Mouse (Mus musculus): ENCODE data around the gene Gtf3c3.

The Gtf3c3 gene

DNA sequence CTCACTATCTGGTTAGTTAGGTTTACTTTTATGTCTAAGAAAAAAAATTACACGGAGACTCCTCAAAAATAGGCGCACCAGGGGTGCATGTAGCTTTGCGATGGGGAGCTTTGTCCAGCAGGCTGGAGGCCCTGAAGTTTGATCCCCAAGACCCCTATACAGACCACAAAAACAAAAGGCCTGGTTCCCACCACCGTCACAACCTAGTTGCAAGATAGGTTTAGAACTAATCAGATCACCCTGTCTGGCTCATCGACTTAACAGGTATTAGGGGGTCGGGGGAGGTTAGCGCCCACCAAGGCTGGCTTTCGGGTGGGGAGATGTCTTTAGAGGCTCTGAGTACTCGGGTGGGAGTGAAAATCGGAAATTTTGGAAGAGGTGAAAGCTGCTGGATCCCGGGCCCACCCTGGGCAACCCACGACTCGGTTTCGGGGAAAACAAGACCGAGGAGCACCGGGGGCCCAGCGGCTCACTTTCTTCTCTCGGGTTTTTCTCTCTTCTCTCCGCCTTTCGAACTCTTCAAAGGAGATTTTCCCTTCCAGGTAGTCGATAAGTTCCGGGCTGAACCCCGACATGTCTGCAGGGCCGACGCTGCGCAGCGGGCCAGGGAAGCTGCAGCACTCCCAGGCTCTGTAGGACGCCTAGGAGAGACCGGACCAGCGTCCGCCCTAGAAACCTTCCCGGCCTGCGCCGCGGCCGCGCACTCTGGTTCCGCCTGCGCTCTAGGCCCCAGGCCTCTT is at the start of gene Gtf3c3:
Gtf3c3 (minus strand) TSS at position 632 of the 740 bp plus-strand sequence.
- DNase-seq: peak; percentile 71

- no peak for DNase-seq
These were observed 46.1 kb upstream of the Gtf3c3 start for GRCm38 (mm10) chr1:54484744-54485420.

GRCm38 (mm10) chr1:54480491-54480890 is 41.7 kb upstream of the Gtf3c3 start:
- no peak for DNase-seq

- peak; percentile 12 for DNase-seq
These were observed 29.9 kb upstream of the Gtf3c3 start for GRCm38 (mm10) chr1:54468662-54469061.

DNA sequence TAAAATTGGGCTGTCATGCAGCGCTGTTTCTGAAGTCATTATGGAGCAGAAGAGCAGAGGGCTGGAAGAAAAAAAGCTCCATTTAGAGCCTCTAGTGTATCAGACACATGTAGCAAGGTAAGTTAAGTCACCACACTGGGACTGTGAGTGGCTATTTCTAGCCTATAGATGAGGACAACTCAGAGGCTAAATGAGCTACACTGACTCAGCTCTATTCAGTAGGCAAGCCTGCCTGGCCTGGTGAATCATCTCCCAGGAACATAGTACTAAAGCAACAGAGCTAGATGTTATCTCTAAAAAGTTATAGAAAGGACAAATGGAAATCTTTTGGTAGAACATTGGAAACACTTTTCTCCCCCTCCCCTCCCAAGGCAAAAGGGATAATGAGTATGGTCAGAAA is 28.6 kb upstream of the Gtf3c3 start:
- DNase-seq: no peak

GRCm38 (mm10) chr1:54452116-54452515 is 13.3 kb upstream of the Gtf3c3 start:
- DNase-seq: no peak

- DNase-seq: no peak
These were observed 10.1 kb upstream of the Gtf3c3 start for GRCm38 (mm10) chr1:54448833-54449232.

DNA sequence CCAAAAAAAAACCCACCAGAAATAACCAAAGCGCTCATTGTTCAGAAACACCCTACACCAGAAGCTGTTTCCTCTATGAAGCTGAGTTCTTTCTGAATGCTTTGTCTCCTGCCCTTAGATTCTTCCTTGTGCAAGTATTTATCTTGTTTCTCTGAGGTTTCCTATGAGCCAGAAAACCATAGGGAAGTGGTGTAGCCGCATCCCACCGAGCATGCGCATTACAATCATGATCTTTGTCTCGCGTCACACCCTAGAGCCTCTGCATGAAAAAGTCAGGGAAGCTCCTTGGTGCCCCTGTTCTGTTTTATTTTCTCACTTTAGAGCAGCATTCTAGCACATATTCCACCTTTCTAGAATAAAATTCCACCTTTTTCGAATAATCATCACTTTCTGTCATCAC is 4.9 kb upstream of the Gtf3c3 start:
- DNase-seq: no peak

DNA sequence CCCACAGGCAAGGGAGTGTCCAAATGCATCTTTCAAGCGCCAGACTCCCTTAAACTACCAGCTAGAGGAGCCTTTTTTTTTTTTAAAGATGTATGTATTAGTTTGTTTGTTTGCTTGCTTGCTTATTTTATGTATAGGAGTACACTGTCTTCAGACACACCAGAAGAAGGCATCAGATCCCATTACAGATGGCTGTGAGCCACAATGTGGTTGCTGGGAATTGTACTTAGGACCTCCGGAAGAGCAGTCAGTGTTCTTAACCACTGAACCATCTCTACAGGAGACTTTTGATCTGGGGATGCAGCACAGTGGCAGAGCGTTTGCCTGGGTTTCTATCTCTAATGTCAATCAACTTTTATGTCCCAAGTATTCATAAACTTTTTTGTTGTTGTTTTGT is 307 bp upstream of the Gtf3c3 start:
- no peak for DNase-seq

- no peak for DNase-seq
These were observed 16.5 kb downstream of the Gtf3c3 start for GRCm38 (mm10) chr1:54422195-54422750.

- no peak for DNase-seq
These were observed 17.1 kb downstream of the Gtf3c3 start for GRCm38 (mm10) chr1:54421670-54422069.

DNA sequence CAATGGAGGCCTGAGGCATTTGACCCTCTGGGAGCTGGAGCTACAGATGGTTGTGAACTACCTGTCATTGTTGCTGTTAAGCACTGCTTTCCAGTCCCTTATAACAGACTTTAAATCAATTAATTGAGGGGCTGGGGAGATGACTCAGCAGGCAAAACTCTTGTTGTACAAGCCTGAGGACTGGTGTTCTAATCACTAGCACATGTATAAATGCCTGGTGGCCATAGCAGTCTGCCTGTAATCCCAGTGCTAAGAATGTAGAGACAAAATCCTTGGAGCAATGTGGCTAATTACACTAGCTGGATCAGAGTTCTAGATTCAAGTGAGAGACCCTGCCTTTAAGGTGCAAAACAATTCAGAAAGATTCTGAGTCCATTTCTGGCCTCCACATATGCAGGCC is 36.0 kb downstream of the Gtf3c3 start:
- DNase-seq: no peak

- no peak for DNase-seq
These were observed 54.5 kb downstream of the Gtf3c3 start for GRCm38 (mm10) chr1:54384221-54384620.

- DNase-seq: peak; percentile 34
These were observed 57.5 kb downstream of the Gtf3c3 start for GRCm38 (mm10) chr1:54380978-54381914.

GRCm38 (mm10) chr1:54377506-54378051 is 61.2 kb downstream of the Gtf3c3 start:
- DNase-seq: no peak

GRCm38 (mm10) chr1:54356566-54356965 is 82.2 kb downstream of the Gtf3c3 start:
- no peak for DNase-seq

GRCm38 (mm10) chr1:54355485-54355884 is 83.3 kb downstream of the Gtf3c3 start:
- no peak for DNase-seq

DNA sequence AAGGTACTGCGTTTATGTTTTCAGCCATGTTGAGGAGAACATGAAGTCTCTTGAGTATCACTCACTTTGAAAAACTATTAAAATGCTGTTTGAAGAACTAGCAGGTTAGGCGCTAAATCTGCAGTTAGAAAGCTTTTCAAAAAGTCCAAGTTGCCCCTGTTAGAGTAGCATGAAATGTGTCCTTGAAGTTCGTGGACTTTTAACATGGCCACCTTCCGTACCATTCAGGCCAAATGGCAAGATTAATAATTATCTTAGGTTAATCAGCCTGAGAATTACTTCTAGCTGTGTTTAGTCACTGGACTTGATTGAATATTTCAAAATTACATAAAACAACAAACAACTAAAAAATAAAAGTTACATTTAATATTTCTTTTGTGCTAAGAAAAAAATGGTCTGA is 84.0 kb downstream of the Gtf3c3 start:
- DNase-seq: no peak
